Mouse (Mus musculus): Measurements from ENCODE around the gene Nfib. TPM values are rescaled to one million over a fixed set of nuclear protein-coding genes. Genes with fewer than 3 reads are reported as not detected.

Nfib gene
- polyA plus RNA-seq, 1 experiment from 2014 or later, result 9.5 TPM

- H3K9ac ChIP-seq, result no peak overlapping the region
- no peak for ATAC-seq
- no peak overlapping the region for H3K27ac ChIP-seq
- WGBS (ENCODE audit: insufficient replicate concordance), result 83% methylated on average over 1 of the region's 1 CpGs
- no peaks in the 10 kb centered on the region for H3K4me1 ChIP-seq
- no peak overlapping the region for H3K4me3 ChIP-seq
- H3K27me3 ChIP-seq (replicated peaks), result no peaks in the 10 kb centered on the region
- H3K9me3 ChIP-seq (replicated peaks), result no peaks in the 10 kb centered on the region
- H3K4me2 ChIP-seq, result no peak overlapping the region
- no peaks in the 10 kb centered on the region for H3K36me3 ChIP-seq
Observed at GRCm38 (mm10) chr4:82600636-82601035, 104.9 kb downstream of the Nfib start.

GRCm38 (mm10) chr4:82598436-82598835, 107.1 kb downstream of the Nfib start:
- no peaks in the 10 kb centered on the region for H3K27me3 ChIP-seq (replicated peaks)
- no peaks in the 10 kb centered on the region for H3K4me1 ChIP-seq
- 51% methylated on average over 4 of the region's 4 CpGs for WGBS (ENCODE audit: insufficient replicate concordance)
- no peak for ATAC-seq
- no peak overlapping the region for H3K9ac ChIP-seq
- no peak overlapping the region for H3K27ac ChIP-seq
- H3K36me3 ChIP-seq, result no peaks in the 10 kb centered on the region
- H3K4me3 ChIP-seq, result no peak overlapping the region
- no peaks in the 10 kb centered on the region for H3K9me3 ChIP-seq (replicated peaks)
- no peak overlapping the region for H3K4me2 ChIP-seq

DNA sequence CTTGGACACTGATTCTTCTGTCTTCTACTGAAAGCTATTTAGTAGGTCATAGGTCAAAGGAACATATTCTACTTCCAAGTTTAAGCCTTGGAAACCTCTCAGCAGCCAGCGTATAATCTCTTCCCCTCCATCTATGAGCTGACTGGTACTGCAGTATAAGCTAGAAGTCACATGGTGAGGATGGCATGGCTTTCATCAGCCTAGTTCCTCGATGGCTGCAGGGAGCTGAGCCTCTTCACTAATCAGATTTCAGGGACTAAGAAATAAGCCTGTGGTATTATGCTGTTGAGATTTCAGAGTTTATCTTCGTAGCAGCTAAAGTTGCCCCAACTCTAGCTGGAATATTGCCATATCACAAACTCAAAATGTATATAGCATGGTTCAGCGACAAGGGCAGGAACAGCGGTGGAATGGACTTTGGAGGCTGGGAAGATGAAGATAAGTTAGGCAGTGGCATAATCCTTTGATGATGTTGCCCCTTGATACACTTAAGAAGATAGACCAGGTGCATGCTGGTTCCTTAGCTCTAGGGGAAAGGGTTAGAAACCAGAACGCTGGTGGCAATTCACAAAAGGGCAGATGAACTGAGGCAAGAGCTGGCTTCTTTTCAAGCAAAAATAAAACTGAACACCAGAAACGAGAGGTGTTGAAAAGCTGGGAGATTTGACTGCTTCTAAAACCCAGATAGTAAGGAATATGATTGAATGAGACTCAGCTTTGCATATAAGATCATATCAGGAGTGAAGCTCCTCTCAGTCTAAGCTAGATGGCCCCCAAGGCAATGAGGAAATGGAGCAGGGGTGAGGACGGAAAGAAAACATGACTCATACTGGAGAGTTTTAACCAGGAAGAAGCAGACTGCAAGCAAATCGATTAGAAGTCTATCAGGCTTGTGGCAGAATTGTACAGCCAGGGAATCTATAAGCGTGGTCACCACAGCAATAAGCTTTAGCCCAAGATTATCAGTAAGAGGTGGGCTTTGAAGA, 111.6 kb downstream of the Nfib start:
- no peaks in the 10 kb centered on the region for H3K4me1 ChIP-seq
- ATAC-seq, result no peak
- H3K9me3 ChIP-seq (replicated peaks), result no peaks in the 10 kb centered on the region
- H3K27me3 ChIP-seq (replicated peaks), result no peaks in the 10 kb centered on the region
- H3K4me3 ChIP-seq, result no peak overlapping the region
- WGBS (ENCODE audit: insufficient replicate concordance), result 57% methylated on average over 10 of the region's 10 CpGs
- H3K36me3 ChIP-seq, result no peaks in the 10 kb centered on the region
- H3K27ac ChIP-seq, result no peak overlapping the region
- no peak overlapping the region for H3K9ac ChIP-seq
- no peak overlapping the region for H3K4me2 ChIP-seq

GRCm38 (mm10) chr4:82592086-82593030, 113.2 kb downstream of the Nfib start:
- no peak overlapping the region for H3K9ac ChIP-seq
- no peaks in the 10 kb centered on the region for H3K9me3 ChIP-seq (replicated peaks)
- ATAC-seq, result no peak
- H3K4me2 ChIP-seq, result no peak overlapping the region
- no peak overlapping the region for H3K27ac ChIP-seq
- no peaks in the 10 kb centered on the region for H3K36me3 ChIP-seq
- no peaks in the 10 kb centered on the region for H3K27me3 ChIP-seq (replicated peaks)
- WGBS (ENCODE audit: insufficient replicate concordance), result 49% methylated on average over 7 of the region's 7 CpGs
- H3K4me3 ChIP-seq, result no peak overlapping the region
- no peaks in the 10 kb centered on the region for H3K4me1 ChIP-seq

- Histone ChIP-seq H3K36me3 (no peaks in the 10 kb centered on the region), H3K4me3 (no peak overlapping the region), H3K4me1 (no peaks in the 10 kb centered on the region), H3K9me3 (replicated peaks) (no peaks in the 10 kb centered on the region), H3K4me2 (no peak overlapping the region), H3K27me3 (replicated peaks) (no peaks in the 10 kb centered on the region), H3K27ac (no peak overlapping the region), H3K9ac (no peak overlapping the region)
- WGBS (ENCODE audit: insufficient replicate concordance), result 24% methylated on average over 4 of the region's 4 CpGs
- no peak for ATAC-seq
Observed at GRCm38 (mm10) chr4:82589345-82589890, 116.1 kb downstream of the Nfib start.

- 73% methylated on average over 5 of the region's 5 CpGs for WGBS (ENCODE audit: insufficient replicate concordance)
- Histone ChIP-seq H3K27ac (no peak overlapping the region), H3K9me3 (replicated peaks) (no peaks in the 10 kb centered on the region), H3K4me2 (no peak overlapping the region), H3K36me3 (no peaks in the 10 kb centered on the region), H3K4me1 (no peaks in the 10 kb centered on the region), H3K27me3 (replicated peaks) (no peaks in the 10 kb centered on the region), H3K9ac (no peak overlapping the region), H3K4me3 (no peak overlapping the region)
- no peak for ATAC-seq
Observed at GRCm38 (mm10) chr4:82588718-82589117, 116.8 kb downstream of the Nfib start.

- no peaks in the 10 kb centered on the region for H3K36me3 ChIP-seq
- 72% methylated on average over 16 of the region's 16 CpGs for WGBS (ENCODE audit: insufficient replicate concordance)
- no peaks in the 10 kb centered on the region for H3K9me3 ChIP-seq (replicated peaks)
- no peaks in the 10 kb centered on the region for H3K4me1 ChIP-seq
- H3K4me3 ChIP-seq, result no peak overlapping the region
- H3K4me2 ChIP-seq, result no peak overlapping the region
- no peak overlapping the region for H3K9ac ChIP-seq
- H3K27ac ChIP-seq, result no peak overlapping the region
- no peak for ATAC-seq
- H3K27me3 ChIP-seq (replicated peaks), result no peaks in the 10 kb centered on the region
Observed at GRCm38 (mm10) chr4:82587146-82587870, 118.2 kb downstream of the Nfib start.

DNA sequence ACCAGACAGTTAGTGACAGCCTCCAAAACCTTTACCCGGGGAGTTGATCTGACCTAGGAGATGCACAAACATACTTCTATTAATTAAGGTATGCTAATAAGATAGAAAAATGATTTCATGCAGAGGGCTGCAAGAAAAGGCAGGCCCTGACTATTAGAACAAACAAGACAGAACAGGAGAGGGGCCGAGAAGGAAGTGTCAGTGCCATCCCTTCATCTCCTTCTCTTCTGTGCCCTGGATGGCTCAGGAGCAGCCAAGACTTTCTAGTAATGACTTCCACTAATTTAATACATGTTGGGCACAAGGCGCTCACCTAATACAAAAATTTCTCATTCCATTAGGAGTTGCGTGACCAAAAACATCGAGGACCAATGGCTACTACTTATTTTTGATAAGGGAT, 118.9 kb downstream of the Nfib start:
- Histone ChIP-seq H3K4me1 (no peaks in the 10 kb centered on the region), H3K36me3 (no peaks in the 10 kb centered on the region), H3K27me3 (replicated peaks) (no peaks in the 10 kb centered on the region), H3K4me3 (no peak overlapping the region), H3K9ac (no peak overlapping the region), H3K27ac (no peak overlapping the region), H3K9me3 (replicated peaks) (no peaks in the 10 kb centered on the region), H3K4me2 (no peak overlapping the region)
- ATAC-seq, result no peak
- 78% methylated on average over 5 of the region's 5 CpGs for WGBS (ENCODE audit: insufficient replicate concordance)

DNA sequence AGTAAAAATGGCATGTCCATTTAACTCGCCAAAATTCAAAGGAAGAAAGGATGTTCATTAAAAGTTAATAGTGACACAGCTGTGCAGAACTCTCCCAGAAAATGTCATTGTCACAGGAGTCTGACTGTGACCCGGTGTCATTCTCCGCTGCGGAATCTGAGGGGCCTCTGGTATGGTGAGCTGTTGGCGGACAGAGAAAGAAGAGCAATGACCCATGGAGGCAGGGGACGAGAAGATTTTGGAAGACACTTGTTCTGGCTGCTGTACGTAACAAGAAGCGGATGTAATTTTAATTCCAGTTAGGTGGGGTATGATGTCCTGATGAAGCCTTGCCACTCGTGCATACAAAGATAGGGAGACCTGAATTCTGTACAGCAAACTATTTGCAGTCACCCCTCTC, 120.0 kb downstream of the Nfib start:
- no peaks in the 10 kb centered on the region for H3K4me1 ChIP-seq
- no peaks in the 10 kb centered on the region for H3K9me3 ChIP-seq (replicated peaks)
- no peaks in the 10 kb centered on the region for H3K27me3 ChIP-seq (replicated peaks)
- ATAC-seq, result no peak
- no peak overlapping the region for H3K4me3 ChIP-seq
- H3K9ac ChIP-seq, result no peak overlapping the region
- H3K36me3 ChIP-seq, result no peaks in the 10 kb centered on the region
- H3K27ac ChIP-seq, result no peak overlapping the region
- H3K4me2 ChIP-seq, result no peak overlapping the region
- 77% methylated on average over 9 of the region's 9 CpGs for WGBS (ENCODE audit: insufficient replicate concordance)

DNA sequence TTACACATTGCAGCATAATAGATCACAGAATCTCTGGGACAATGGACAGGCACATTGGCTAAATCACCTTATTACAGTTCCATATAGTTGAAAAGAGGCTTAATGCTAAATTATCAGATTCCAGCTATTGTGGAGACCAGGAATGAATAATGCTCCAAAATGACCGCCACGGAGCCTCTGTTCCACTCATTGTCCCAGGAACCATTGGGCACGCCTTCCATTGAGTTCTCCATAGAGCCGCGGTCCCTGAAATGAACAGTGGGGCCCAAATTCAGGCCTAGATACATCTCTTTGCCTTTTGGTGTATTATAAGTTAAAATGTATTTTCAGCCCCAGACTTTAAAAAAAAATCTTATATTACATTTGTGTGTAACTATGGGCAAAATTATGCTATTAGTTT, 120.5 kb downstream of the Nfib start:
- Histone ChIP-seq H3K4me2 (no peak overlapping the region), H3K4me3 (no peak overlapping the region), H3K4me1 (no peaks in the 10 kb centered on the region), H3K27ac (no peak overlapping the region), H3K9me3 (replicated peaks) (no peaks in the 10 kb centered on the region), H3K9ac (no peak overlapping the region), H3K36me3 (no peaks in the 10 kb centered on the region), H3K27me3 (replicated peaks) (no peaks in the 10 kb centered on the region)
- WGBS (ENCODE audit: insufficient replicate concordance), result 80% methylated on average over 5 of the region's 5 CpGs
- ATAC-seq, result no peak

DNA sequence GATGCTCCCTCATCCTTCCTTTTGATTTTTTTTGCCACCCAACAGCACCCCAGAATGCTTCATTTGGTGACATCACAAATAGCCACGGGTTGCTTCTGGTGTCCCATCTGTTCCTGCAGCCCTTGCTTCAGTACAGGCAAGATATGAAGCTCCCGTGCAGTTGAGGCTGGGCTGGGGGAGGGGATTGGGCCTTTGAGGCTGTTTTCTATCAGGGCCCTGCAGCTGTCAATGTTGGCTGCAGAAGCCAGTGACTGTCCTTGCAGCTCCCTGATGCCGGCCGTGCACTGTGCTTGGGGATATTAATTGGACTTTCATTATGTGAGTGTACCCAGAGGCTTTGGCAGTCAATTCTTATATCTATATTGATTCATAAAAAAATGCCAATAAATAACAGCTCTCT, 121.0 kb downstream of the Nfib start:
- ATAC-seq, result no peak
- H3K4me2 ChIP-seq, result no peak overlapping the region
- H3K4me1 ChIP-seq, result no peaks in the 10 kb centered on the region
- H3K36me3 ChIP-seq, result no peaks in the 10 kb centered on the region
- H3K4me3 ChIP-seq, result no peak overlapping the region
- H3K9me3 ChIP-seq (replicated peaks), result no peaks in the 10 kb centered on the region
- no peak overlapping the region for H3K27ac ChIP-seq
- no peaks in the 10 kb centered on the region for H3K27me3 ChIP-seq (replicated peaks)
- 36% methylated on average over 4 of the region's 4 CpGs for WGBS (ENCODE audit: insufficient replicate concordance)
- no peak overlapping the region for H3K9ac ChIP-seq
